Mouse (Mus musculus): Measurements from ENCODE around the gene Btd. TPM values are rescaled to one million over a fixed set of nuclear protein-coding genes. Genes with fewer than 3 reads are reported as not detected.
A peak's percentile ranks its signal among the peaks of the same experiment; 100 is the strongest.

The Btd gene
- polyA plus RNA-seq, 2 experiments = 7.6 to 8.8 TPM

DNA sequence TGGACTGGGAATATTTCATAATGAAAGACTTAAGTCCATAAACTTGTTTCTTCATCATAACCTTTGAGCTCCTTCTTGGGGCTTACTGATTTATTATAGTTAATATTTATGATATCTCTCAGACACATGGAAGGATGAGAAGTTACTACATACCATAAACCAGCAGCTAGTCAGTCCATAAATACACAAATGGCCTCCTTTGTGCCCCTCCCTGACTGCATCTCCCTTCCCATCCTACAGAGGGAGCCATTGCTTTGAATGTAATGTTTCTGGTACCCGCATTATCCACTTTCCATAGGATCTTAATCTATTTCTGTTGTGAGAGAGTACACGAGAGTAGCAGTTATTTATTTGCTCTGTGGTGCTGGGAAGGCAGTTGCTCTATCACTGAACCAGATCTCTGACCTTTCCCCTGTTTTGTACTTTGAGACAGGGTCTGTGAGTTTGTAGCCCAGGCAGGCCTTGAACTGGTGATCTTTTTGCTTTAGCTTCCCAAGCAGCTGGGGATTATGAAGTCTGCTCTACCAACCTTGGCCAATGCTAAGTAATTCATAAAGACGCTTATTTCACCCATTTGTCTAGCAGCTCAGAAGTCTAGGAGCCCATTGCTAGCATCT, 4.2 kb downstream of the Btd start:
- no peak for DNase-seq (ENCODE audit: low read depth in 3 of 3, low spot score in 3 of 3)
- Histone ChIP-seq H3K36me3 (replicated peaks; ENCODE audit: control insufficient read depth, insufficient read depth, low read depth) (no peaks in the 10 kb centered on the region), H3K9me3 (ENCODE audit: control insufficient read depth, low read length) (no peaks in the 10 kb centered on the region), H3K4me1 (replicated peaks; ENCODE audit: control insufficient read depth in 2 of 2, insufficient read depth in 2 of 2, low read length in 1 of 2) (peaks cover 5 to 9% of the 10 kb centered on the region in 2 experiments), H3K9ac (replicated peaks) (no peak overlapping the region), H3K4me2 (ENCODE audit: low read depth) (no peak overlapping the region), H3K27me3 (ENCODE audit: control insufficient read depth, insufficient read depth, low read length) (no peaks in the 10 kb centered on the region), H3K27ac (no peak overlapping the region), H3K4me3 (ENCODE audit: insufficient read depth in 1 of 2, low read depth in 2 of 2, low read length in 2 of 2) (no peak overlapping the region)
- TF ChIP-seq EP300 (IDR thresholded peaks at IDR 0.05; ENCODE audit: low read depth) (no peak), CTCF (IDR thresholded peaks at IDR 0.05; ENCODE audit: low read depth) (peak; percentile 61)
- 42% methylated on average over 3 of the region's 3 CpGs for WGBS (ENCODE audit: insufficient replicate concordance)
- no peak for ATAC-seq (ENCODE audit: insufficient read depth)

- Histone ChIP-seq H3K36me3 (replicated peaks; ENCODE audit: control insufficient read depth, insufficient read depth, low read depth) (no peaks in the 10 kb centered on the region), H3K27me3 (ENCODE audit: control insufficient read depth, insufficient read depth, low read length) (no peaks in the 10 kb centered on the region), H3K4me1 (replicated peaks; ENCODE audit: control insufficient read depth in 2 of 2, insufficient read depth in 2 of 2, low read length in 1 of 2) (peaks cover 5 to 7% of the 10 kb centered on the region in 2 experiments), H3K27ac (no peak overlapping the region), H3K9me3 (ENCODE audit: control insufficient read depth, low read length) (no peaks in the 10 kb centered on the region), H3K9ac (replicated peaks) (no peak overlapping the region), H3K4me2 (ENCODE audit: low read depth) (no peak overlapping the region), H3K4me3 (ENCODE audit: insufficient read depth in 1 of 2, low read depth in 2 of 2, low read length in 2 of 2) (no peak overlapping the region)
- ATAC-seq (ENCODE audit: insufficient read depth) = no peak
- no peak for DNase-seq (ENCODE audit: low read depth in 3 of 3, low spot score in 3 of 3)
- TF ChIP-seq EP300 (IDR thresholded peaks at IDR 0.05; ENCODE audit: low read depth) (no peak), CTCF (IDR thresholded peaks at IDR 0.05; ENCODE audit: low read depth) (no peak)
- WGBS (ENCODE audit: insufficient replicate concordance) = 82% methylated on average over 7 of the region's 7 CpGs
Measured at GRCm38 (mm10) chr14:31645920-31646319, 5.1 kb downstream of the Btd start.

- Histone ChIP-seq H3K9me3 (ENCODE audit: control insufficient read depth, low read length) (no peaks in the 10 kb centered on the region), H3K4me3 (ENCODE audit: insufficient read depth in 1 of 2, low read depth in 2 of 2, low read length in 2 of 2) (no peak overlapping the region), H3K9ac (replicated peaks) (no peak overlapping the region), H3K27ac (no peak overlapping the region), H3K4me2 (ENCODE audit: low read depth) (no peak overlapping the region), H3K36me3 (replicated peaks; ENCODE audit: control insufficient read depth, insufficient read depth, low read depth) (no peaks in the 10 kb centered on the region), H3K27me3 (ENCODE audit: control insufficient read depth, insufficient read depth, low read length) (no peaks in the 10 kb centered on the region), H3K4me1 (replicated peaks; ENCODE audit: control insufficient read depth in 2 of 2, insufficient read depth in 2 of 2, low read length in 1 of 2) (peaks cover 0 to 6% of the 10 kb centered on the region in 2 experiments; a peak in 3 of 4 replicates)
- DNase-seq (ENCODE audit: low read depth in 3 of 3, low spot score in 3 of 3) (no peak), ATAC-seq (ENCODE audit: insufficient read depth) (no peak)
- TF ChIP-seq EP300 (IDR thresholded peaks at IDR 0.05; ENCODE audit: low read depth) (no peak), CTCF (IDR thresholded peaks at IDR 0.05; ENCODE audit: low read depth) (no peak)
- 82% methylated on average over 10 of the region's 10 CpGs for WGBS (ENCODE audit: insufficient replicate concordance)
Measured at GRCm38 (mm10) chr14:31647991-31648390, 7.2 kb downstream of the Btd start.

DNA sequence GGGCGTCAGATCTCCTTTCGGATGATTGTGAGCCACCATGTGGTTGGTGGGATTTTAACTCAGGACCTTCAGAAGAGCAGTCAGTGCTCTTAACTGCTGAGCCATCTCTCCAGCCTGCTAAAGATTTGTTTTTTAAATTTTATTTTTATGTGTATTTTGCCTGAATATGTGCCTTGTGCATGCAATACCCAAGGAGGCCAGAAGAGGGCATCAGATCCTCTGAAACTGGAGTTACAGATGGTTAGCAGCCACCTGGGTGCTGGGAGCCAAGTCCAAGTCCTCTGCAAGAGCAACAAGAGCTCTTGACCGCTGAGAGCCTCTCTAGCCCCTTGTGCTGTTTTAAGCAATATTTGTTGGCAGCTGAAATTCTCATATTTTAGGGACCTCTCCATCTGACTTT, 9.5 kb downstream of the Btd start:
- TF ChIP-seq EP300 (IDR thresholded peaks at IDR 0.05; ENCODE audit: low read depth) (no peak), CTCF (IDR thresholded peaks at IDR 0.05; ENCODE audit: low read depth) (peak; percentile 59)
- no peak overlapping the region for H3K27ac ChIP-seq
- no peaks in the 10 kb centered on the region for H3K27me3 ChIP-seq (ENCODE audit: control insufficient read depth, insufficient read depth, low read length)
- no peaks in the 10 kb centered on the region for H3K9me3 ChIP-seq (ENCODE audit: control insufficient read depth, low read length)
- no peaks in the 10 kb centered on the region for H3K36me3 ChIP-seq (replicated peaks; ENCODE audit: control insufficient read depth, insufficient read depth, low read depth)
- no peak overlapping the region for H3K9ac ChIP-seq (replicated peaks)
- DNase-seq (ENCODE audit: low read depth in 3 of 3, low spot score in 3 of 3) (no peak), ATAC-seq (ENCODE audit: insufficient read depth) (no peak)
- no peak overlapping the region for H3K4me2 ChIP-seq (ENCODE audit: low read depth)
- peaks cover 3 to 14% of the 10 kb centered on the region in 2 experiments; a peak in 3 of 4 replicates for H3K4me1 ChIP-seq (replicated peaks; ENCODE audit: control insufficient read depth in 2 of 2, insufficient read depth in 2 of 2, low read length in 1 of 2)
- H3K4me3 ChIP-seq (ENCODE audit: insufficient read depth in 1 of 2, low read depth in 2 of 2, low read length in 2 of 2) = no peak overlapping the region
- WGBS (ENCODE audit: insufficient replicate concordance) = 82% methylated on average over 3 of the region's 3 CpGs

- H3K9ac ChIP-seq (replicated peaks) = no peak overlapping the region
- WGBS (ENCODE audit: insufficient replicate concordance) = 66% methylated on average over 7 of the region's 7 CpGs
- no peak overlapping the region for H3K4me3 ChIP-seq (ENCODE audit: insufficient read depth in 1 of 2, low read depth in 2 of 2, low read length in 2 of 2)
- no peaks in the 10 kb centered on the region for H3K27me3 ChIP-seq (ENCODE audit: control insufficient read depth, insufficient read depth, low read length)
- no peak overlapping the region for H3K27ac ChIP-seq
- TF ChIP-seq CTCF (IDR thresholded peaks at IDR 0.05; ENCODE audit: low read depth) (no peak), EP300 (IDR thresholded peaks at IDR 0.05; ENCODE audit: low read depth) (no peak)
- H3K4me1 ChIP-seq (replicated peaks; ENCODE audit: control insufficient read depth in 2 of 2, insufficient read depth in 2 of 2, low read length in 1 of 2) = peaks cover 3 to 14% of the 10 kb centered on the region in 2 experiments; a peak in 3 of 4 replicates
- H3K9me3 ChIP-seq (ENCODE audit: control insufficient read depth, low read length) = no peaks in the 10 kb centered on the region
- ATAC-seq (ENCODE audit: insufficient read depth) = no peak
- H3K4me2 ChIP-seq (ENCODE audit: low read depth) = no peak overlapping the region
- DNase-seq (ENCODE audit: low read depth in 3 of 3, low spot score in 3 of 3) = no peak
- H3K36me3 ChIP-seq (replicated peaks; ENCODE audit: control insufficient read depth, insufficient read depth, low read depth) = no peaks in the 10 kb centered on the region
Measured at GRCm38 (mm10) chr14:31651206-31651605, 10.4 kb downstream of the Btd start.
